Mouse (Mus musculus) brain, adult 2 months (tissue): Measurements from ENCODE around the gene Rbfox1.
A peak's percentile ranks its signal among the peaks of the same experiment; 100 is the strongest.

Experiments used
- DNase-seq: peaks from one replicate; pipeline ENCODE4 v3.0.0; 2011; ENCODE audit warnings: low read depth, low spot score

Gene Rbfox1

DNA sequence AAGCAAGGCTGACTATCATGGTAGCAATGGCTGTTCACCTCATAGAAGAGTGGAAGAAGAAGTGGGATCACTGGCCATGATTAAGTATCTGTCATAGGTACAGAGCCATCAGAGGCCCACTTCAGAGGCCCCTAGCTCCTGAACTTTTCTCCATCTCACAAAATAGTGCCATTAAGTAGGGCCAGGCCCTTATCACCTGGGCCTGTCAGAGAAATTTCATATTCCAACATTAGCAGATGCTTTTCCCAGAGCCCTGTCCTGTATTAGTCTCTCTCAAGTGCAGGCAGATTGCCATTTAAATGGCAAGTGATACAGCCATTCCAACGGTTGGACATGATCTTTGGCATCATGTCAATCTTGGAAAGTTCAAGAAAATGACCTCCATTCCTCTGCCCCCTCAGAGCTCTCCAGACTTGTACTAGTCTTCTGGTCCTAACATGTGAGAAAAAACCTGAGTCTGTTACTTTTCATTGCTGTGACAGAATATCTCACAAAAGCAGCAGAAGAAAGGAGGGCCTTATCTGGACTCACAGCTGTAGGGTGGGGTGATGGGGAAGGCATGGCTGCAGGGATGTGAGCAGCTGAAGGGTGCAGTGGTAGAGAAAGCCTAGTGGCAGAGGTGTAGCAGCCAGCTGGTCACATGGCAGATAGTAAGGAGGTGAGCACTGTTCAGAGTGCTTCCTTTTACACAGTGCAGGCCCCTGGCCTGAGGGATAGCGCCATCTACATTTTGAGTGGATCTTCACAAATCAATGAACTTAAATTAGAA, 210.6 kb downstream of the Rbfox1 start:
- no peak for DNase-seq

- no peak for DNase-seq
Measured at GRCm38 (mm10) chr16:6097244-6098040, 212.3 kb downstream of the Rbfox1 start.

GRCm38 (mm10) chr16:6098116-6098515, 213.0 kb downstream of the Rbfox1 start:
- DNase-seq = no peak

GRCm38 (mm10) chr16:6099598-6099997, 214.4 kb downstream of the Rbfox1 start:
- peak; percentile 79 for DNase-seq

DNA sequence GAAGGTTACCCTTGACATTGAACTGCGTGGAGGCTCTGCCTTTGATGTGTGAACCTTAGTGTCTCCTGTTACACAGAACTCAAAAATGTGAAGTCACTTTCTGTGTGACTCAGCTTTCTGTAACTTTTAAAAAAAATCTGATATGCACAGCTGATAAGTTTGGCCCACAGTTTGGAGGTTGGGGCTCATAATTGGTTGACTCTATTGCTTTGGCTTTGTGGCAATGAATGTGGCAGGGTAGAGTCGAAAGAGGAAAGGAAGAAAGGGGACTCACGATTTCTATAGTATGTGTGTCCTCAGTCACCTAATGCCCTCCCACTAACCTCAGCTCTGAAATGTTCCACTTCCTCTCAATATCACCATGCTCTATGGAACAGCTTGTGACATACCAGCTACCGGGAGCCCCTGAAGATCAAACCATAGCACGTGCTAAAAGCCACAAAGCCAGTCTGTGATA, 215.3 kb downstream of the Rbfox1 start:
- DNase-seq = no peak

DNA sequence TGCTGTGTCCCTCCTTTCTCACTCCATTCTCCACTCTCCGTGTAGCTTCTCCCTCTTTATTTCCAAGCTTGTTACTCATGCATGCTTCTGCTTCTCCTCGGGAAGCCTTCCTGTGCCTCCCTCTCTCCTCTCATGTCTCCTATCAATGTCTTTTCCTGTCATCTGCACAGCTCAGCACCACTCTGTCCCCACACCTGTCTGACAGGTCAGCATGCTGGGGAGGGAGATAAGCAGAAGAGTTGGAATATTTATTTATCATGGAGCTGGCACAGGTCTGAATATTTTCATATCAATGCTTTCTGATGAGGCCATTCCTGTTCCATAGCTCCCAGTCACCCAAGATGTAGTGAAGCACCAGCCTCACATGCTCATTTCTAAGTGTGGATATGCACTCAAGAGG, 218.6 kb downstream of the Rbfox1 start:
- DNase-seq = no peak

- DNase-seq = no peak
Measured at GRCm38 (mm10) chr16:6110121-6110520, 225.0 kb downstream of the Rbfox1 start.

DNA sequence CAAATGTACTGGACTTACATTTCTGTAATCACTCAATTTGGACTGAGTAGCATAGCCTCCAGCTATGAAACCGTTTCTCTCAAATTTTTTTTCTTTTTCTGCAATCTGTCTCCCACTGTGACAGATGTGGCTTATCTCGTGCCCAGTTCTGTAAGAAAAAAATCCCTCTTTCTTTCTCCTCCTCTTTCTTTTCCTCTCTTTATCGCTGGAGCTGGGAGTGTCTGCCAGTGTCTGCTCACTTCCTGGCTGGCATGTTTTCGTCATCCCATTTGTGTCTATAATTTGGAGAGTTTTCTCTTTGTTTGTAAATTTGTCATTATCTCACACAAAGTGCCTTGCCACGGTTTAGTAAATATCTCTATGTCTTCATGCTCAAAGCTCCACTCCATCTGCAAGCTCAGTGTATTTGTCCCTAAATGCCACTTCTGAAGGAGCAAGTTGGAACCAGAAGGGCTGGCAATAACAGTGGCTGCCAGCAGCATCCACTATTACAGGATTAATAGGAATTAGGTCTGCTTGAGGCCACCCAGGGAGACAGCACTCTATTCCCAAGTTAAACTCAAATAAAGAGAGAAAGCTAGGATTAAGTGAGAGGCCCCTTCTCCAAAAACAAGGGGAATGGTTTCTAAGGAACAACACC, 228.8 kb downstream of the Rbfox1 start:
- peak; percentile 50 for DNase-seq

- no peak for DNase-seq
Measured at GRCm38 (mm10) chr16:6119472-6119871, 234.3 kb downstream of the Rbfox1 start.

DNA sequence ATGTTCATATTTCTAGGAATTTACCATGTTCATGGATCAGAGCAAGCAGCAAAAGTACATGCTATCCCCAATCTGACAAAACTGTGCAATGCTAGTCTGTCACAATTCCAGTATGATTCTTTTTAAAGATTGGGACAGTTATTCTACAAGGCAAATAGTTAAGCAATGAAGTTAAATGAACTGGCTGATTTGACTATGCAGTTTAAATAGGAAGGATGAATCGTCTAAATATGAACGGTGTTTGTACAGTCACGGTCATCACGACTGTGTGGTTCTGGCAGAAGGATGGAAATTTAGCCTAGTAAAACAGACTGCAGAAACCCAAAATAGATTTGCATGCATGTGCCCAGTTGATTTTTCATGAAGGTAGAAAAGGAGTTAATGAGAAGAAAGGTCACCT, 236.1 kb downstream of the Rbfox1 start:
- peak; percentile 41 for DNase-seq

DNA sequence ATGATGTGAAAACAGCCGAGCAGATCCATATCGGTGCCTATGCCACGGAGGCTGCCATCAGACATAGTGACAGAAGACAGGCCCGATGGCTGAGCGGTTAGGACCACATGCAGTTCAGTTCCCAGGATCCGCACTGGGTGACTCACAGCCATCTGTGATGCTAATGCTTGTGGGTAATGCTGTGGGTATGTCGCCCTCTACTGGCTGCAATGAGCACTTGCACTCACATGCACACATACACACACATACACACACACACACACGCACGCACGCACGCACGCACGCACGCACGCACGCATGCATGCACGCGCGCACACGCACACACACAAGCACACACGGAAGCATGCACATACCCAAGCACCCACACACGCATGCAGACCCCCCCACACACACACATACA, 237.7 kb downstream of the Rbfox1 start:
- DNase-seq = no peak

- DNase-seq = peak; percentile 31
Measured at GRCm38 (mm10) chr16:6128314-6128713, 243.2 kb downstream of the Rbfox1 start.

DNA sequence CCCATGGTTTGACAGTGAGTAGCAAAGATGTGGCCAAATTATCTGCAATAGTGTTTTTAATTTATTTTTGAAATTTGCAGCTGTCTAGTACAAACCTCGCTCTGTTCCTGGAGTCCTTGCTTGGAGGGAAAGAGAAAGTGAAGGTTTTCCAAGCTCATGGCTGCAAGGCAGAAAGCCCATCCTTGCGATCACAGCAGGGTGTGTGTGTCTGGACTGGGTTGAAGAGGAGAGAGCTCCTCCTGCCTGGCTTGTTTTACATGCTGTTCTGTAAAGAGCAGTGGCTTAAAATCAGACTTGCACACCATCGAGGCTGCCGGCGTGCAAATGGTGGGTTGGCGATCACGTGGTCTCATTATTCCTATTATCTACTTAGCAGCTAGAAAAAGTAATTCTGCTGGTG, 249.9 kb downstream of the Rbfox1 start:
- DNase-seq = no peak

DNA sequence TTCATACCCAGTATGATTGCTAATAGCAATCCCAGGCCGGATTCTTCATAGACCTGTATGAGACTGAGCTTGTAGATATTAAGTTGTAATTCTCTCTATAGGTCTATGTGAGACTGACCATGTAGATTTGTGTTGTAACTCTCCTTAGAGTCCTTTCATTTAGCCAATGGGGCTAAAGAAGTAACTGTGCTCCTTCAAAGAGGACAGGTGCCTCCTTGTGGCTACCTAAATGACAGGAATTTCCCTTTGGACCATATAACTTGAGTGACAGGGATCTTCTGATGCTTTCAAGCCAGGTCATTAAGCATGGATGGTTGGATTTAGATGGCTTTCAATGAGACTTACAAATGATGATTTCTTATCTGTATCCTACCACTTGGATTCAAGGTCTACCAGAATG, 254.3 kb downstream of the Rbfox1 start:
- DNase-seq = no peak

DNA sequence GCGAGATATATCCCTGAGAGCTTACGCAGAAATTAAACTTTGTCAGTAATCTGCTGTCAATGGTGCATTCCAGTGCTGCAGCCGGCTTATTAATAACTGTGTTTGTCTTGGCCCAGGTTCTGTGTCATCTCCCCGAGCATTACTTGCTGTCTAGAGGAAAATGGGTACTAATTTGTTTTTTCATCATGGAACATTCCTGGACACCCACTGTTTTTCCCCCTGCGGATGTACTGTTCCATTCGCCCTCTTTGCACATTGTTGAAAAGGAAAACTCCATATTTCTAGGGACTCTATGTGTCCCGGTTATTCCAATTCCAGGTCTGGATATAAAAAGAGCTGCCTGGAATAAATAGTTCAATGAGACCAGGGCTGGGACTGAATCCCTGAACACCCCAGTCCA, 262.8 kb downstream of the Rbfox1 start:
- DNase-seq = peak; percentile 63

DNA sequence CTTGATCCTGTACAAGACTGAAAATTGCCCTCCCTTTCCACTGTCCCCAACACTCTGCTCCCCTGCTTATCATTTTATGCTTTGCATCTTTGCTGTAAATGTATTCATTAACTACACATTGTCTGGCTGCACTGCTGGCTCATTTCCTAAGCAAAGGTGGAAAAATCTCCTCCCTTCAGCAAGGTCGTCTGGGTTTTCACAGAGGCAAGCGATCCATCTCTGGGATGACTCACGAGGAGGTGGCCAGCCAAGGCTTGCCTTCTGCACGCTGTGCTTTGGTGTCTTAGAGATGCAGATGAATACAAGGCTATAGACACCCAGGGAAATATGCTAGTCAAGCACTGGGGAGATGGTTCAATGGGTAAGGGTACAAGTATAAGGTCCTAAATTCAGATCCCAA, 264.2 kb downstream of the Rbfox1 start:
- DNase-seq = peak; percentile 84

DNA sequence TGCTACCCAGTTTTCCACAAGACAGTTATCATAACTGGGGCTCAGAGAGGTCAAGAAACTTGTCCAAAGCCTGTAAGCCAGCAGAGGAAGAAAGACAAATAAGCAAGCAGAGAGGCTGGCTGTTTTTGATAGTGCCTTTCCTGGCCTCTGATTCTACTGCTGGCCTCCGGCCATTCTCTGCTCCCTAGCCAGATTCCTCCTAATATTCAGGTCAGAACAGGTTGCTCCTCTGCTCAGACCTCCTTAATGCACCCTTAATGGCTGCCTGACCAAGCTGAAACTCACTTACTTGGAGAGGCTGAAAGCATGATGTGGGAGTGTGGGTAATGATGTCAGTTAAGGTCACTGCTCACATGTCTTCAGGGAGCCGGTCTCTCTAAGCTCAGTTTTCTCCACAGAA, 270.4 kb downstream of the Rbfox1 start:
- DNase-seq = peak; percentile 89

GRCm38 (mm10) chr16:6164476-6164875, 279.3 kb downstream of the Rbfox1 start:
- DNase-seq = peak; percentile 43

- DNase-seq = no peak
Measured at GRCm38 (mm10) chr16:6169346-6169745, 284.2 kb downstream of the Rbfox1 start.

DNA sequence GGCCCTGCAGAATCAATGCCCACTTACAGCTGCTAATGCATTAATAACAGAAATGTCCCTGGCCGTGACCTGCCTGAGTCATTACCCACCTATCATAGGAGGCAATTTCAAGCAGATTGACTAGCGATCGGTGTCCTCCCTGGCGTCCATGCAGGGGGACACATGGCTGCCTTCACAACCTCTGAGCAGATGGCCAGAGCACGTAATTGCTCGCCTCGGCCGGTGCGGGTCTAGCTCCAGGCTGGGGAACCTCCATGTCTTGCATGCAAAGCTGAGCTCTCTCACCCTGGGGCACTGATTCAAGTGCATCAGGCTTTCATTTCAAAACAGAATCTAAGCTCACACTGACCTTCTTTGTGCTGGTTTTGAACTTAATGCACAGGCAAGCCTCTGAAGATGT, 295.7 kb downstream of the Rbfox1 start:
- peak; percentile 53 for DNase-seq

- DNase-seq = peak; percentile 62
Measured at GRCm38 (mm10) chr16:6182329-6182728, 297.2 kb downstream of the Rbfox1 start.

DNA sequence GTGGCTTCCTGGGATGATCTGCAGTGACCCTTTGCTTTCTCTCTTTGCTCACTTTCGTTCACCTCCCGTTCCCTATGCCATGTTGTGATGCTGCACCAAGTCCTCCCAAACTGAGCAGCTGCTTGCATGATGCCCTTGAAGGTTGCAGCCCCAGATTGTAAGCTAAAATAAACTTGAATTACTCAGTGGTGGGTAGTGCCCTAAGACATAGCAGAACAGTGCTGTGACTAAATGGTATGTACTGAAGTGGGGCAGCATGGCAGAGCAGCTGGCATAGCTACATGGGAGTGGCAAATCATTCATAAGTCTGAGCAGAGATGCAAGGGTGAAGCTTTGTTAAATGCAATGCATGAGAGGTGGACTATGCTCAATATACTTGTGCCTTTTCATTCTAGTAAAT, 307.2 kb downstream of the Rbfox1 start:
- peak; percentile 66 for DNase-seq
